Mouse (Mus musculus) kidney, embryonic 16.5 days (tissue): ENCODE measurements around the gene Cmah. TPM values are rescaled to one million over a fixed set of nuclear protein-coding genes. Genes with fewer than 3 reads are reported as not detected.

Source experiments
- ATAC-seq: fragments of 200-750 bp; cut with Nextera tagmentation; 2 replicates; pipeline ENCODE4 v1.8.0; 2017; ENCODE audit warnings: moderate TSS enrichment; ENCODE audit not compliant: low FRiP score, low TSS enrichment
- H3K27ac ChIP-seq: fragments of 300-500 bp; sonication (generic); 2 replicates; pipeline ENCODE4 v1.5.1; 2014; ENCODE audit warnings: low read length
- H3K27me3 ChIP-seq: fragments of 300-500 bp; sonication (generic); 2 replicates; pipeline ENCODE4 v1.6.1; 2014; ENCODE audit warnings: low read length, control low read depth, mixed read lengths; ENCODE audit not compliant: insufficient read depth
- H3K36me3 ChIP-seq: fragments of 300-500 bp; sonication (generic); 2 replicates; pipeline ENCODE4 v1.6.1; 2014; ENCODE audit warnings: low read length, control low read depth, mixed read lengths; ENCODE audit not compliant: insufficient read depth
- H3K4me1 ChIP-seq: fragments of 300-500 bp; sonication (generic); 2 replicates; pipeline ENCODE4 v1.6.1; 2014; ENCODE audit warnings: low read length, control low read depth, mixed read lengths; ENCODE audit not compliant: insufficient read depth
- H3K4me2 ChIP-seq: fragments of 300-500 bp; sonication (generic); replicated peaks from 2 replicates; pipeline ENCODE4 v1.6.1; 2014; ENCODE audit warnings: low read depth, low read length
- H3K4me3 ChIP-seq: fragments of 300-500 bp; sonication (generic); 2 replicates; pipeline ENCODE4 v1.5.1; 2014; ENCODE audit warnings: mild to moderate bottlenecking, low read length
- H3K9ac ChIP-seq: fragments of 300-500 bp; sonication (generic); replicated peaks from 2 replicates; pipeline ENCODE4 v1.6.1; 2014; ENCODE audit warnings: low read length
- H3K9me3 ChIP-seq: fragments of 300-500 bp; sonication (generic); 2 replicates; pipeline ENCODE4 v1.6.1; 2016; ENCODE audit warnings: low read length, control low read depth
- WGBS: fragments of 180-500 bp; shearing (Covaris S2); extraction: QIAGEN DNeasy Blood & Tissue Kit; methylation state at CpG from one replicate; pipeline ENCODE4 v1.1.7; 2014; 5-methylcytosine and 5-hydroxymethylcytosine counted together
- polyA plus RNA-seq: library from polyadenylated mRNA; unstranded; fragments of >200 nt; fragmentation: Nextera tagmentation; extraction: Ambion mirVana; gene quantifications from 2 replicates; pipeline ENCODE4 v1.2.1, GENCODE M21; 2015

The Cmah gene
- polyA plus RNA-seq, 1 experiment from 2014 or later = 0.79 TPM

GRCm38 (mm10) chr13:24316563-24316962, 10.6 kb upstream of the Cmah start:
- no peak overlapping the region for H3K4me2 ChIP-seq
- no peak overlapping the region for H3K27ac ChIP-seq
- H3K4me1 ChIP-seq = no peaks in the 10 kb centered on the region
- no peak for ATAC-seq
- no peaks in the 10 kb centered on the region for H3K27me3 ChIP-seq
- WGBS = 65% methylated on average over 3 of the region's 3 CpGs
- H3K9me3 ChIP-seq = no peaks in the 10 kb centered on the region
- no peak overlapping the region for H3K4me3 ChIP-seq
- no peak overlapping the region for H3K9ac ChIP-seq
- H3K36me3 ChIP-seq = no peaks in the 10 kb centered on the region

GRCm38 (mm10) chr13:24318618-24319017, 8.6 kb upstream of the Cmah start:
- no peak for ATAC-seq
- Histone ChIP-seq H3K4me2 (no peak overlapping the region), H3K9ac (no peak overlapping the region), H3K27ac (no peak overlapping the region), H3K4me1 (no peaks in the 10 kb centered on the region), H3K4me3 (no peak overlapping the region), H3K9me3 (no peaks in the 10 kb centered on the region), H3K27me3 (no peaks in the 10 kb centered on the region), H3K36me3 (no peaks in the 10 kb centered on the region)
- 17% methylated on average over 4 of the region's 4 CpGs for WGBS

- Histone ChIP-seq H3K36me3 (no peaks in the 10 kb centered on the region), H3K9me3 (no peaks in the 10 kb centered on the region), H3K4me3 (no peak overlapping the region), H3K27ac (no peak overlapping the region), H3K4me2 (no peak overlapping the region), H3K9ac (no peak overlapping the region), H3K27me3 (no peaks in the 10 kb centered on the region), H3K4me1 (no peaks in the 10 kb centered on the region)
- 72% methylated on average over 6 of the region's 6 CpGs for WGBS
- no peak for ATAC-seq
These were observed 5.9 kb upstream of the Cmah start for GRCm38 (mm10) chr13:24321313-24321712.

GRCm38 (mm10) chr13:24328036-24328817, 1.0 kb downstream of the Cmah start:
- no peak overlapping the region for H3K9ac ChIP-seq
- H3K4me3 ChIP-seq = no peak overlapping the region
- H3K4me2 ChIP-seq = no peak overlapping the region
- no peaks in the 10 kb centered on the region for H3K9me3 ChIP-seq
- no peaks in the 10 kb centered on the region for H3K27me3 ChIP-seq
- peaks cover 10% of the 10 kb centered on the region; the same call in 1 of the 2 replicates for H3K4me1 ChIP-seq
- 75% methylated on average over 9 of the region's 9 CpGs for WGBS
- no peaks in the 10 kb centered on the region for H3K36me3 ChIP-seq
- no peak for ATAC-seq
- H3K27ac ChIP-seq = no peak overlapping the region; the same call in 1 of the 2 replicates

GRCm38 (mm10) chr13:24330128-24330527, 2.9 kb downstream of the Cmah start:
- Histone ChIP-seq H3K4me2 (no peak overlapping the region), H3K9ac (no peak overlapping the region), H3K4me3 (no peak overlapping the region), H3K9me3 (no peaks in the 10 kb centered on the region), H3K36me3 (no peaks in the 10 kb centered on the region), H3K27me3 (no peaks in the 10 kb centered on the region), H3K27ac (no peak overlapping the region), H3K4me1 (peaks cover 10% of the 10 kb centered on the region; the same call in 1 of the 2 replicates)
- no peak for ATAC-seq
- 78% methylated on average over 4 of the region's 4 CpGs for WGBS

- Histone ChIP-seq H3K27me3 (no peaks in the 10 kb centered on the region), H3K9me3 (no peaks in the 10 kb centered on the region), H3K36me3 (no peaks in the 10 kb centered on the region), H3K4me2 (no peak overlapping the region), H3K4me3 (no peak overlapping the region), H3K4me1 (peaks cover 10% of the 10 kb centered on the region; the same call in 1 of the 2 replicates), H3K9ac (no peak overlapping the region), H3K27ac (0 out of 2 replicates have a peak overlapping the region, but pooled peaks have one; percentile 20)
- ATAC-seq = no peak
- WGBS = 75% methylated on average over 7 of the region's 7 CpGs
These were observed 3.8 kb downstream of the Cmah start for GRCm38 (mm10) chr13:24330836-24331523.

GRCm38 (mm10) chr13:24332537-24332936, 5.3 kb downstream of the Cmah start:
- no peaks in the 10 kb centered on the region for H3K27me3 ChIP-seq
- no peak overlapping the region for H3K4me3 ChIP-seq
- no peaks in the 10 kb centered on the region for H3K9me3 ChIP-seq
- H3K9ac ChIP-seq = no peak overlapping the region
- WGBS = 8% methylated on average over 3 of the region's 3 CpGs
- peaks cover 10% of the 10 kb centered on the region; the same call in 1 of the 2 replicates for H3K4me1 ChIP-seq
- H3K36me3 ChIP-seq = no peaks in the 10 kb centered on the region
- ATAC-seq = no peak
- no peak overlapping the region for H3K4me2 ChIP-seq
- H3K27ac ChIP-seq = no peak overlapping the region

GRCm38 (mm10) chr13:24336818-24337217, 9.6 kb downstream of the Cmah start:
- Histone ChIP-seq H3K4me1 (peaks cover 5% of the 10 kb centered on the region; the same call in 1 of the 2 replicates), H3K27me3 (no peaks in the 10 kb centered on the region), H3K4me3 (no peak overlapping the region), H3K4me2 (no peak overlapping the region), H3K27ac (no peak overlapping the region), H3K9ac (no peak overlapping the region), H3K9me3 (no peaks in the 10 kb centered on the region), H3K36me3 (no peaks in the 10 kb centered on the region)
- WGBS = 77% methylated on average over 4 of the region's 4 CpGs
- no peak for ATAC-seq

- 61% methylated on average over 3 of the region's 3 CpGs for WGBS
- no peak overlapping the region for H3K4me3 ChIP-seq
- no peak overlapping the region for H3K4me2 ChIP-seq
- H3K4me1 ChIP-seq = no peaks in the 10 kb centered on the region
- no peak overlapping the region for H3K9ac ChIP-seq
- no peak overlapping the region for H3K27ac ChIP-seq
- H3K9me3 ChIP-seq = no peaks in the 10 kb centered on the region
- no peak for ATAC-seq
- H3K36me3 ChIP-seq = no peaks in the 10 kb centered on the region
- no peaks in the 10 kb centered on the region for H3K27me3 ChIP-seq
These were observed 10.7 kb downstream of the Cmah start for GRCm38 (mm10) chr13:24337874-24338273.

- 46% methylated on average over 4 of the region's 4 CpGs for WGBS
- Histone ChIP-seq H3K9ac (no peak overlapping the region), H3K4me2 (no peak overlapping the region), H3K4me1 (no peaks in the 10 kb centered on the region), H3K9me3 (no peaks in the 10 kb centered on the region), H3K27me3 (no peaks in the 10 kb centered on the region), H3K36me3 (no peaks in the 10 kb centered on the region), H3K4me3 (no peak overlapping the region), H3K27ac (no peak overlapping the region)
- no peak for ATAC-seq
These were observed 11.2 kb downstream of the Cmah start for GRCm38 (mm10) chr13:24338343-24338861.
